Mouse (Mus musculus) cortical plate, adult 2 months (tissue): ENCODE results near the gene Cxxc4.

ENCODE experiments used
- CTCF ChIP-seq: fragments of 200-500 bp; IDR thresholded peaks from 2 replicates; pipeline ENCODE4 v1.5.1; 2011; ENCODE audit warnings: mild to moderate bottlenecking, control low read depth, low read length; ENCODE audit not compliant: insufficient read depth; ENCODE audit errors: extremely low read depth
- POLR2A ChIP-seq: fragments of 200-500 bp; IDR thresholded peaks from 2 replicates; pipeline ENCODE4 v1.6.1; 2011; ENCODE audit warnings: mild to moderate bottlenecking, low read length, control low read depth; ENCODE audit not compliant: insufficient read depth; ENCODE audit errors: extremely low read depth

DNA sequence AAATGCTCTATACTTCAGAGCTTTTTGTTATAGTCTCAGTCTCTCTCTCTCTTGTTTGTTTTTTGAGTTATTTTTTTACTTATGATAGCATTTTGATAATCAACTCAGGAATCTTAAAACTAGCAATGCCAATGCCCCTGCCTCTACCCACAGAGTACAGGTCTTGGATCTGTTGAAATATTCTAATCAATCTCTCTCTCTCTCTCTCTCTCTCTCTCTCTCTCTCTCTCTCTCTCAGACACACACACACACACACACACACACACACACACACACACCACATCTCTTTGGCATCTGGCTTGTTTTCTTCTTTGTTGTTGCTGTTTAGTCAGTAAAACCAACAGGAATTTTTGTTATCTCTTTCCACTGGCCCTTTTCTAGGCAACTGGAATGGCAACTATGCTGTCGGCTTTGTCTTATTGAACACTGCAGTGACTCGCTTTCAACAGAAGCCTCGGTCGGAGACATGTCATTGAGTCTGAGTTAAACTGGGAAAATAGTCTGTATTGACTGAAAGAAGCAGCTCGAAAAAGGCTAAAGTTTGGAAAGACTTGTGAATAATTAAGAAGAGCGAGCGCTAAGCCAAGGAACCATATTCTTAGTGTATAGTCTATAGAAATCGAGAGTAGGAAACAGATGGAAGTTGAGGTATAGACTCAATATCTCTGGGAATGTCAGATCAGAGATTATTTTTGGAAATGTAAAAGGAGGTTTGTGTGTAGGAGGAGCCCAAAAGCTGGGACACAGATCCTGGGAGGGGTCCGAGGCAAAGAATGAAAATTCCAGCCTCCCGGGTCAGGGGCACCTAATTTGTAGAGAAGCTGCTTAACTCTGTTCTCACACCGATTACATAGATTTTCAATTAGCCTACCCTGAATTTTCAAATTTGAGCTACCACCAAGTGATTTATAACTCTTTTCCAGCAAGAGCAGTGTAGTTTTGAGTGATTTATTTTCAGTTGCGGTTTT, 47.0 kb upstream of the Cxxc4 start:
- TF ChIP-seq CTCF = no peak
- no peak for TF ChIP-seq POLR2A
